Mouse (Mus musculus) cortical plate, adult 2 months (tissue): Measurements from ENCODE around the gene Tbc1d22a.

Source experiments
- CTCF ChIP-seq: fragments of 200-500 bp; IDR thresholded peaks from 2 replicates; pipeline ENCODE4 v1.5.1; 2011; ENCODE audit warnings: mild to moderate bottlenecking, control low read depth, low read length; ENCODE audit not compliant: insufficient read depth; ENCODE audit errors: extremely low read depth
- POLR2A ChIP-seq: fragments of 200-500 bp; IDR thresholded peaks from 2 replicates; pipeline ENCODE4 v1.6.1; 2011; ENCODE audit warnings: mild to moderate bottlenecking, low read length, control low read depth; ENCODE audit not compliant: insufficient read depth; ENCODE audit errors: extremely low read depth

GRCm38 (mm10) chr15:86320803-86321510 lies 106.7 kb downstream of the Tbc1d22a start:
- TF ChIP-seq CTCF (no peak), POLR2A (no peak)
